Mouse (Mus musculus) testis, adult 2 months (tissue): Measurements from ENCODE around the gene Grin2b. TPM values are rescaled to one million over a fixed set of nuclear protein-coding genes. Genes with fewer than 3 reads are reported as not detected.
"Not testable (repeated sequence)": the region's sequence is repeated elsewhere in the genome, so short reads cannot be mapped to it uniquely, and the experiment has no call there.

ENCODE experiments used
- H3K27ac ChIP-seq: fragments of 200-500 bp; 2 replicates; pipeline ENCODE4 v1.5.1; 2012; ENCODE audit warnings: low read depth, low read length; ENCODE audit not compliant: control insufficient read depth, insufficient read depth
- H3K27me3 ChIP-seq: fragments of 200-500 bp; 2 replicates; pipeline ENCODE4 v1.6.1; 2012; ENCODE audit warnings: mild to moderate bottlenecking, low read length, moderate library complexity; ENCODE audit not compliant: control insufficient read depth, insufficient read depth
- H3K36me3 ChIP-seq: fragments of 200-500 bp; 2 replicates; pipeline ENCODE4 v1.6.1; 2012; ENCODE audit warnings: mild to moderate bottlenecking, low read length; ENCODE audit not compliant: control insufficient read depth, insufficient read depth
- H3K4me1 ChIP-seq: fragments of 200-500 bp; 2 replicates; pipeline ENCODE4 v1.6.1; 2012; ENCODE audit warnings: low read length; ENCODE audit not compliant: control insufficient read depth, insufficient read depth
- H3K4me3 ChIP-seq: fragments of 200-500 bp; 2 replicates; pipeline ENCODE4 v1.5.1; 2012; ENCODE audit warnings: low read depth, mild to moderate bottlenecking, low read length, moderate library complexity, mixed read lengths; ENCODE audit not compliant: control insufficient read depth
- CTCF ChIP-seq: fragments of 200-500 bp; IDR thresholded peaks from 2 replicates; pipeline ENCODE4 v1.5.1; 2012; ENCODE audit warnings: low read depth, mild to moderate bottlenecking, inconsistent platforms, low read length, moderate library complexity; ENCODE audit not compliant: control insufficient read depth, insufficient read depth, insufficient replicate concordance
- POLR2A ChIP-seq: fragments of 200-500 bp; IDR thresholded peaks from 2 replicates; pipeline ENCODE4 v1.6.1; 2012; ENCODE audit warnings: low read depth, mild to moderate bottlenecking, inconsistent platforms, low read length, moderate library complexity; ENCODE audit not compliant: control insufficient read depth
- polyA plus RNA-seq: library from polyadenylated mRNA; depleted of rRNA; stranded (reverse); fragments of >200 nt; gene quantifications from 2 replicates; pipeline ENCODE4 v1.2.3, GENCODE M21; 2012

The Grin2b gene
- polyA plus RNA-seq, 1 experiment: 5.6 TPM

GRCm38 (mm10) chr6:135832041-135832440 is 341.3 kb downstream of the Grin2b start:
- Histone ChIP-seq H3K27me3 (no peaks in the 10 kb centered on the region), H3K27ac (no peak overlapping the region), H3K36me3 (no peaks in the 10 kb centered on the region), H3K4me3 (no peak overlapping the region), H3K4me1 (no peaks in the 10 kb centered on the region)
- TF ChIP-seq POLR2A: no peak

- Histone ChIP-seq H3K27ac (no peak overlapping the region), H3K36me3 (no peaks in the 10 kb centered on the region), H3K27me3 (no peaks in the 10 kb centered on the region), H3K4me1 (no peaks in the 10 kb centered on the region; the same call in 1 of the 2 replicates), H3K4me3 (no peak overlapping the region)
- TF ChIP-seq CTCF (no peak), POLR2A (no peak)
Measured at GRCm38 (mm10) chr6:135831032-135831431, 342.3 kb downstream of the Grin2b start.

GRCm38 (mm10) chr6:135829458-135829857 is 343.9 kb downstream of the Grin2b start:
- H3K4me3 ChIP-seq: no peak overlapping the region
- no peak for TF ChIP-seq POLR2A
- no peak for TF ChIP-seq CTCF
- H3K4me1 ChIP-seq: no peaks in the 10 kb centered on the region; the same call in 1 of the 2 replicates

GRCm38 (mm10) chr6:135828976-135829375 is 344.3 kb downstream of the Grin2b start:
- Histone ChIP-seq H3K36me3 (no peaks in the 10 kb centered on the region), H3K27me3 (no peaks in the 10 kb centered on the region), H3K27ac (no peak overlapping the region), H3K4me1 (no peaks in the 10 kb centered on the region; the same call in 1 of the 2 replicates), H3K4me3 (no peak overlapping the region)
- TF ChIP-seq POLR2A: no peak
- no peak for TF ChIP-seq CTCF

More at GRCm38 (mm10) chr6:135829458-135829857, 343.9 kb downstream of the Grin2b start:
- Histone ChIP-seq H3K27me3 (no peaks in the 10 kb centered on the region), H3K36me3 (no peaks in the 10 kb centered on the region), H3K27ac (no peak overlapping the region)

- Histone ChIP-seq H3K27ac (no peak overlapping the region), H3K4me3 (no peak overlapping the region), H3K36me3 (no peaks in the 10 kb centered on the region), H3K4me1 (no peaks in the 10 kb centered on the region; the same call in 1 of the 2 replicates), H3K27me3 (no peaks in the 10 kb centered on the region)
- TF ChIP-seq POLR2A (no peak), CTCF (peak; percentile 22; the same call in 1 of the 2 replicates)
Measured at GRCm38 (mm10) chr6:135827942-135828341, 345.4 kb downstream of the Grin2b start.

GRCm38 (mm10) chr6:135827317-135827716 is 346.0 kb downstream of the Grin2b start:
- Histone ChIP-seq H3K27me3 (no peaks in the 10 kb centered on the region), H3K27ac (no peak overlapping the region), H3K4me1 (no peaks in the 10 kb centered on the region; the same call in 1 of the 2 replicates), H3K36me3 (no peaks in the 10 kb centered on the region), H3K4me3 (no peak overlapping the region)
- TF ChIP-seq CTCF (no peak), POLR2A (no peak)

GRCm38 (mm10) chr6:135826776-135827175 is 346.5 kb downstream of the Grin2b start:
- not testable (repeated sequence) for H3K4me1 ChIP-seq, H3K36me3 ChIP-seq, H3K27ac ChIP-seq, H3K4me3 ChIP-seq, H3K27me3 ChIP-seq

- Histone ChIP-seq H3K4me1 (no peaks in the 10 kb centered on the region), H3K36me3 (no peaks in the 10 kb centered on the region), H3K27ac (no peak overlapping the region), H3K4me3 (no peak overlapping the region), H3K27me3 (no peaks in the 10 kb centered on the region)
- TF ChIP-seq CTCF (no peak), POLR2A (no peak)
Measured at GRCm38 (mm10) chr6:135817391-135817790, 355.9 kb downstream of the Grin2b start.
